In genomic region chr13:96431595-96432156, GRCm38 (mm10) we compare ENCODE assay signal across 8 mouse cellular contexts. TPM values are rescaled to one million over a fixed set of nuclear protein-coding genes. Genes with fewer than 3 reads are reported as not detected.
DNase-seq lines count a peak whose midpoint lies in the region; ATAC-seq and TF ChIP-seq lines count a peak whose summit lies in the region.

No protein-coding gene starts in this region.

- in situ Hi-C loops in ES-E14 (cut with MboI; ENCODE audit: low sequenced_read_pairs in 2 of 2, unreplicated experiment in 2 of 2) = no loop called here

- no peak for TF ChIP-seq POLR2A in lung, adult 2 months (IDR thresholded peaks at IDR 0.05; ENCODE audit: borderline replicate concordance, extremely low read depth, low read depth, low read length)

- H3K4me3 ChIP-seq in ES-E14 (ENCODE audit: insufficient read depth in 1 of 2, low read depth in 1 of 2, low read length in 2 of 2, poor library complexity in 1 of 2, severe bottlenecking in 1 of 2) = no peak overlapping the region
- no peak overlapping the region for H3K4me3 ChIP-seq in forebrain, postnatal 0 days (ENCODE audit: low read depth, low read length)
- no peak overlapping the region for H3K4me3 ChIP-seq in lung, adult 2 months (replicated peaks; ENCODE audit: extremely low read depth, low read depth, low read length)

- TF ChIP-seq CTCF in forebrain, postnatal 0 days (IDR thresholded peaks at IDR 0.05; ENCODE audit: low read depth) = peak; percentile 96
- TF ChIP-seq CTCF in lung, adult 2 months (IDR thresholded peaks at IDR 0.05; ENCODE audit: insufficient read depth, low read length) = peak; percentile 93

- intact Hi-C loops in heart, postnatal 36 days (cut with DNase I) = loop anchor here (1.0 kb wide), 1 partner anchor 162 kb away; no protein-coding TSS in a partner anchor

- ATAC-seq in forebrain, postnatal 0 days = peak; percentile 87
- ATAC-seq in neutrophil, adult 5-6 weeks (ENCODE audit: extremely low read depth, insufficient number of reproducible peaks, low FRiP score, poor library complexity, severe bottlenecking) = peak; percentile 88

- H3K36me3 ChIP-seq in ES-E14 (ENCODE audit: control insufficient read depth, insufficient read depth, low read length, poor library complexity, severe bottlenecking) = no peaks in the 10 kb centered on the region
- H3K36me3 ChIP-seq in forebrain, postnatal 0 days (ENCODE audit: insufficient read depth) = no peaks in the 10 kb centered on the region

- H3K4me2 ChIP-seq in forebrain, postnatal 0 days (ENCODE audit: low read depth) = no peak overlapping the region

- H3K4me1 ChIP-seq in ES-E14 (ENCODE audit: control insufficient read depth in 2 of 2, insufficient read depth in 2 of 2, low read length in 2 of 2, poor library complexity in 1 of 2) = no peaks in the 10 kb centered on the region
- H3K4me1 ChIP-seq in forebrain, postnatal 0 days (ENCODE audit: insufficient read depth) = no peaks in the 10 kb centered on the region
- H3K4me1 ChIP-seq in lung, adult 2 months (ENCODE audit: control insufficient read depth, insufficient read depth, low read length) = peaks cover 24% of the 10 kb centered on the region

- no peak overlapping the region for H3K27ac ChIP-seq in ES-E14 (ENCODE audit: insufficient read depth, low read depth, low read length, poor library complexity, severe bottlenecking)
- H3K27ac ChIP-seq in forebrain, postnatal 0 days (ENCODE audit: low read depth, low read length) = no peak overlapping the region

- WGBS in forebrain, postnatal 0 days = 38% methylated on average over 12 of the region's 12 CpGs
- 34% methylated on average over 12 of the region's 12 CpGs for WGBS in lung, adult 2 months

- H3K27me3 ChIP-seq in forebrain, postnatal 0 days (ENCODE audit: insufficient read depth, low read length) = no peaks in the 10 kb centered on the region

- DNase-seq in ES-E14 (ENCODE audit: low read depth, low spot score) = peak; percentile 74
- peak; percentile 63 for DNase-seq in cerebellum, adult 11-12 months
- DNase-seq in forebrain, postnatal 0 days = peak; percentile 91
- DNase-seq in heart, postnatal 36 days = peak; percentile 88 to 93
- DNase-seq in layer of hippocampus, adult 18-20 months (ENCODE audit: low spot score in 2 of 2) = peak; percentile 73 to 93
- DNase-seq in lung, adult 2 months = peak; percentile 86
- DNase-seq in testis, postnatal 14 days (ENCODE audit: low spot score) = peak; percentile 59

- H3K9me3 ChIP-seq in ES-E14 (ENCODE audit: control insufficient read depth, insufficient read depth, low read depth, low read length) = no peaks in the 10 kb centered on the region
- H3K9me3 ChIP-seq in forebrain, postnatal 0 days (ENCODE audit: low read length) = no peaks in the 10 kb centered on the region

- no peak overlapping the region for H3K9ac ChIP-seq in ES-E14 (ENCODE audit: insufficient read depth, low read depth, low read length, poor library complexity, severe bottlenecking)
- H3K9ac ChIP-seq in forebrain, postnatal 0 days = no peak overlapping the region

TF ChIP-seq in ES-E14, 5 proteins besides CTCF, POLR2A, EP300 and RAD21:
- TF ChIP-seq MAFK (IDR thresholded peaks at IDR 0.05; ENCODE audit: insufficient read depth, low read depth, low read length) = no peak
- TF ChIP-seq ZNF384 (IDR thresholded peaks at IDR 0.05; ENCODE audit: low read depth, low read length) = no peak
- TF ChIP-seq ZC3H11A (IDR thresholded peaks at IDR 0.05; ENCODE audit: borderline replicate concordance, low read depth, low read length) = peak; percentile 80
- TF ChIP-seq CHD2 (IDR thresholded peaks at IDR 0.05; ENCODE audit: low read depth, low read length) = no peak
- no peak for TF ChIP-seq HCFC1 (IDR thresholded peaks at IDR 0.05; ENCODE audit: borderline replicate concordance, insufficient read depth, low read length)

RNA-seq across cellular contexts. Expression of gene Ankdd1b, which starts 39.3 kb away (rescaled TPM):
- 0.48 and 1.1 TPM in 2 replicates for total RNA-seq in ES-E14 (2012; rRNA removed)
- 0.15 TPM in 1 of 2 replicates, not detected in the other for total RNA-seq in forebrain, postnatal 0 days (2014; rRNA removed)
- not detected in 2 replicates for polyA plus RNA-seq in forebrain, postnatal 0 days (2015; fragmentation: Nextera tagmentation; extraction: Ambion mirVana)
- under 1 TPM; 0.42 to 0.57 TPM for total RNA-seq in heart, postnatal 36 days (2021)
- under 1 TPM; 0.13 to 0.37 TPM for total RNA-seq in layer of hippocampus, adult 18-20 months (2021)
- 0.06 TPM in 1 of 2 replicates, not detected in the other for polyA plus RNA-seq in lung, adult 2 months (2012; rRNA removed)
- total RNA-seq in neutrophil, adult 5-6 weeks (2017) = not detected in 2 replicates

RNA-seq across cellular contexts. Expression of gene Poc5, which starts 43.6 kb away (rescaled TPM):
- 14.5 and 14.8 TPM in 2 replicates for total RNA-seq in ES-E14 (2012; rRNA removed)
- 25.5 and 34.9 TPM in 2 replicates for total RNA-seq in forebrain, postnatal 0 days (2014; rRNA removed)
- 17.1 and 22.4 TPM in 2 replicates for polyA plus RNA-seq in forebrain, postnatal 0 days (2015; fragmentation: Nextera tagmentation; extraction: Ambion mirVana)
- 1 to 10 TPM; 8.9 to 9.9 TPM for total RNA-seq in heart, postnatal 36 days (2021)
- 10 to 100 TPM; 32.5 to 36.1 TPM for total RNA-seq in layer of hippocampus, adult 18-20 months (2021)
- 6.3 and 10.5 TPM in 2 replicates for polyA plus RNA-seq in lung, adult 2 months (2012; rRNA removed)
- 24.2 and 25.4 TPM in 2 replicates for total RNA-seq in neutrophil, adult 5-6 weeks (2017)

RNA-seq across cellular contexts. Expression of gene Gm17622, which starts 58.9 kb away (rescaled TPM):
- not detected in 2 replicates for total RNA-seq in ES-E14 (2012; rRNA removed)
- not detected in 2 replicates for total RNA-seq in forebrain, postnatal 0 days (2014; rRNA removed)
- not detected in 2 replicates for polyA plus RNA-seq in forebrain, postnatal 0 days (2015; fragmentation: Nextera tagmentation; extraction: Ambion mirVana)
- not detected for total RNA-seq in heart, postnatal 36 days (2021)
- not detected for total RNA-seq in layer of hippocampus, adult 18-20 months (2021)
- polyA plus RNA-seq in lung, adult 2 months (2012; rRNA removed) = not detected in 2 replicates
- not detected in 2 replicates for total RNA-seq in neutrophil, adult 5-6 weeks (2017)
